Mouse (Mus musculus) frontal cortex, postnatal 25 days (tissue): ENCODE data around the gene Kcna6.

Source experiments
- DNase-seq, 2 experiments: peaks; one replicate each; pipeline ENCODE4 v3.0.0; 2022; ENCODE audit warnings: low spot score in 2 of 2

The Kcna6 gene

DNA sequence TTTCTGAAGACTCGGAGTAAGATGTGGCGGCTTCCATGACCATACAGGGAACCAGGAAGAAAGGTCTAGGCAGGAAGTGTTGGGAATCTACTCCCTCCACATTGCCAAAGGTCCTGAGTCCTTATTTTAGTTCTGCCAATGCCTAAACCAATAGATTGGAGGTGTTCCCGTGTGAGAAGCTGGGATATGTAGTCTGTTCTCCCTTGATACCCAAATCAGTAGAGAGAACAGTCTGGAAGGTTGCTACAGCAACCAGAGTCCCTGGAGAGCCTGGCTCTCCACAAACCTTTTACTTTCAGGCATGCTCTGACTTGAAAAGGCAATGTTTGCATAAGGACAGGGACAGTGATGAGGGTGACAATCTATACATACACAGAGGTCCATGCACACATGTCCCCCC lies 4.7 kb downstream of the Kcna6 start:
- no peak for DNase-seq

DNA sequence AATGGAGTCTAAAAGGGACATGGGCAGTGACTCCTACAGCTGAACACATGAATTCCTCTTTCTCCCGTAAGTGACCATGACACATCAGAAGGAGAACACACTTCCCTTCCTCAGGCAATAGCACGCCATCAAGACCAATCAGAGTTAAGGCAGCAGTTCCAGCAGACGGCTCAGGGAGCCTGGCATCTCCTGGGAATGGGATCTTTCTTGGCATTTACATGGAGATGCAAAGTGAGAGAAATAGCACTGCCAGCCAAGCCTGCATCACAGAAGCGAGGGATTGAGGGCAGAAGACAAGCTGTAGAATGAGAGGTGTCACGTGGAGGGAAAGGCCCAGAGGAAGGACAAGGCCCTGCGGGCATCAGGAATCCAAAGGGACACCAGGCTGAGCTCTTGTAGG lies 7.8 kb downstream of the Kcna6 start:
- DNase-seq: no peak

DNA sequence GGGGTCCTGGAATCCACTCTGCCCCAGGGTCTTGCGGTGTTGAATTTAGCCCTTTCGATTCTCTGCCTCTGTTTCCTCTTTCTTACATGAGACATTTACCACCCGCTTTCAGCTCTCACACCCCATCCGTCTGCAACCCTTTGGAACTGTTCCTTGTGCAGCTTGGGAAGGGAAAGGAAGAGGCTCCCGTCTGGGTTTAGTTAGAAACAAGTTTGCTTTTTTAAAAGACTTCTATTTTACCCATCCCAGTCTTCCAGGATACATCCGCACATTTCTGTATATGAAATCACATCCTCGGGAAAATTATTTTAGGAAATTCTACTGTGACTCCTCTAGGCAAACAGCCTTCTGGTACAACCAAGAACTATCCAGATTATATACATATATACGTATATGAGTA lies 11.7 kb downstream of the Kcna6 start:
- no peak for DNase-seq

DNA sequence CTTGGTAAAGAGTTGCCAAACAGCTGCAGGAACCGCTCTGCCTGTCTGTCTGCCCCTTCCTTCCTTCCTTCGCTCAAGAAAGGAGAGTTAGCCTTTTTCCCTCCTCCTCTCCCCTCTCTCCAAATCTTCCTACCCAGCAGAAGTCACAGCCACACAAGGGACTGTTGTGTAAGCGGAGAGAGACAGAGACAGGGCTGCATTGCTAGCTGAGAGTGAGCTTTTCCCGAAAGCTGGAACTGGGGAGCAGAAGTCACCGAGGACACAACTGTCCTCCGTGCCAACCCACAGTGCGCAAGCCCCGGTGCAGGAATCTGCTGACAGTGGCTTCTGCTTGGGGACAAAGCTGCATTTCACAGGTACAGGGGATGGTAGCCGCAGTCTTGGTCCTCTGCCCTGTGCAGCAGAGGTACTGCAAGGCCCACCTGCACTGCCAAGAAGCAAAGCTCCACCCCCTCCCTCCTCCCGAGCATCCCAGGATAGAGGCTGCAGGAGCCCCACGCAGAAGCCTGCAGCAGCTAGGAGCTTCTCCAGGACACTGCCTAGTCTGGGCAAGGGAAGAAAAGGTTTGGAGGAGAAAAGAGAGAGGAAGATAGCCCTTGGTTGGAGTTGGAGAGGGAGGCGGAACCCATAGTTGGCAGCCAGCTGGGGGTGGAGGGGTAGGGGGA lies 21.9 kb downstream of the Kcna6 start:
- no peak for DNase-seq

DNA sequence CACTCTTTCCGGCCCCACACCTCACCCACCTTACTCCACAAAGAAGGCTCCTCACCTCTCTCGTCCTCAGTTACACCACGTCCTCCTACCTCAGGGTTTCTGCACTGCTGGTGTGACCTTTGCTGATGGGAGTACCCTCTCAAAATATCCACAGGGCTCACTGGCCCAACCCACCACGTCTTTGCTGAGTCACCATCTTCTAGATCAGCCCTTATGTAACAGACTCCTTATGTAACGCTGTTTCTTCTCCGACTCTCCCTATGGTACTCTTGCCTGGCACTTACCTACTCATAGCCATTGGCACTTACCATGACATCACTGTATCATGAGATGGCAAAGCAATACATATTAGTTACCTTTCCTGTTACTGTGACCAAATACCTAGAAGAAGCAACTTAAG lies 27.9 kb downstream of the Kcna6 start:
- DNase-seq: no peak

DNA sequence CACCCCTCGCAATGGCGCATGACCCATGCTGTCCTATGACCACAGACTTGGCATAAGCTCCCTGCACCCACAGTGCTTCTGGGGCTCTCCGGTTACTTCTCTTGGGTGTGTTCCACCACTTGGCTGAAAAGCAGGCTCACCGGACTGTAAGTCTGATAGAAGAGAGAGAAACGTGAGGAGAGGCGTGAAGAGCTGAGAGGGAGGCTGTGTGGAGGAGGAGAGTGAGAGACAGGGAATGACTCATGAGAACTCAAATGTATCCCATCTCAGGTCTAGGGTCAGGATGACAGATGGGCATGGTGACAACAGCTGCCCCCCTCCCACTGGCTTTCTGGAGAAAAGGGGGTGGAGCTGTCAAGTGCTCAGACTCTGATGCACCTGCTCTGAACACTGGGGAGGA lies 34.5 kb downstream of the Kcna6 start:
- peak in 1 of 2 experiments; percentile 39 for DNase-seq

DNA sequence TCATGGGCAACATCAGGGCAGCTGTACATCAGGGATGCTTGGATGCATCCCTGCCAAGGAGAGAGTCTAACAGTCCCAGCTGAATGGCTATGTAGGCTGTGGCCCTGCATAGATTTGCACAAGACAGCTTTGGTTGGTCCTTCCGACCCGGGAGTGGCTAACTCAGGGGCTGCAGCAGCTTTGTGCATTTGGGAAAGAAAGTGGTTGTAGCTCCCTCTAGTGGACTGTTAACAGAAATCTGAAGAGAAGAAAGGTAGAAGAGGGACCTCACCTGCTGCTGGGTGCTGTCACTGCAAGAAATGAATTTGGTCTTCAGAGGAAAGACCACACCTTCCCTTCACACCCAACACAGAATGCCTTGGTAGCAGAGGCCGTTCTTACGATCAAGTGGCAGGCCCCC lies 36.0 kb downstream of the Kcna6 start:
- no peak for DNase-seq

DNA sequence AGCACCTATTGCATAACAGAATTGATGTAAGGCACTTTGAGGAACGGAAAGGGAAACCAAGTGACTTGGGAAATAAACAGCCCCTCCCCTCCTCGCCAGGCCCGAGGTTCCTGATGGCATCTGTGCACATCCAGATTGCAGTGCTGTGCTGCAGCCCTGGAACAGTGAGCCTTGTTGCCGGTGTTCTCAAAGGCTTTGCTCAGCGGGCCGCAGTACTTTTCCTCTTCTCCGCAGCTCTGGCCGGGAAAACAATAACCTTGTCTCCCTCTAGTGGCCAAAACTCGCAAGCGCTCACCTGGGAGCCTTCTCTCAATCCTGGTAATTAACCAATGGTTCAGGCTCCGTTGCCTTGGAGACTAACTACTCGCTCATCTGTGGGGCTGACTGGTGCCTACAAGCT lies 38.4 kb downstream of the Kcna6 start:
- DNase-seq: peak; percentile 89 to 91

DNA sequence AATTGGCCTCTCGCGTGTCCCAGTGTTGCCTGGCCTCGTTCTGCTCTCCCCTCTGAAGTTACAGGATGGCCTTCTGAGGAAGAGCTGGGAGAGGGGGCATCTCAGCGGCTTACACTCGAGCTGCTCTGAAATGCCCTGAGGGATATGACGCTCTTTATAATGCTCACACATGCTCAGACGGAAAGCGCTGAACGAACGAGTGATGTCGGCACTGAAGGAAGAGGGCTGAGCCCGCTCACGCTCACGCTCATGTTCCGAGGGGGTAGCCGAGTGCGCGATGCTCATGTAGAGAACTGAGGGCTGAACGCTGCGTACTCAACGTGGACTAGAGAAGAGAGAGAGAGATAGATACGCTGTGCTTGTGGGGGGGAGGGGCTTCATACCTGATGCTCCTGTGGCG lies 39.3 kb downstream of the Kcna6 start:
- DNase-seq: no peak

DNA sequence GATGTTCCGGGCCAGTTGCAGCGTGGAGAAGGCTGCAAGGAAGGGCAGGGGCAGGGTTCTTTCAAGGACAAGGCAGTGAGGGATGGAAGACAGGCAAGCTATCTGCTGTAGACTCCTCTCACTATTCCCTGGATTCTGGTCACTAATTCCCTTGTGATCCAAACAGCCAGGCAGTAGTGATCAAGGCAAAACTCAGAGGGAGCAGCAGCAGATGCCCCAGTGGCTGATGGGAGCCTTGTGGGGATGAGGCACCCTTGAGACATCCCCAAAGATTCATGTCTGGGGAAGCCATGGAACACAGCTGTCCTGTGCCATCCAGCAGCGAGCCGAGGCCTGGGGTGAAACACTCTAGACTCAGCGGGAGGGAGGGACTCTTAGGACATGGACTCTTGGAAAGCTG lies 40.5 kb downstream of the Kcna6 start:
- no peak for DNase-seq

DNA sequence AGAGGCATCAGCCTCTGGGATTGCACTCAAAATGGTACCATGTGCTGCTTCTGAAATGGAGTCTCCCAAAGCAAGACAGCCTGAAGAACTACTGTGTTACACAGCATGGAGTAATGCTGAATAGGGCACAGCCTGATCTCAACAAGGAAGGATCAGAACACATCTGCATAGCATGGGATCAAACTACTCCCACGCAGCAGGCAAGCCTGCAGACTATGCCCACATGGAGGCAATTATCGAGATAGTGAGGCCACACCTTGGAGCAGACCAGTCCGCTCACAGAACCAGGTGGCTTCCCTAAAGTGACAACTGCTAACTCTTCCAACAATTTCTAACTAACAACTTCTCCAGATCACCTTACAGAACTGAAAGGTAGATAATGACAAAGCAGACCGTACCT lies 53.4 kb downstream of the Kcna6 start:
- DNase-seq: no peak

DNA sequence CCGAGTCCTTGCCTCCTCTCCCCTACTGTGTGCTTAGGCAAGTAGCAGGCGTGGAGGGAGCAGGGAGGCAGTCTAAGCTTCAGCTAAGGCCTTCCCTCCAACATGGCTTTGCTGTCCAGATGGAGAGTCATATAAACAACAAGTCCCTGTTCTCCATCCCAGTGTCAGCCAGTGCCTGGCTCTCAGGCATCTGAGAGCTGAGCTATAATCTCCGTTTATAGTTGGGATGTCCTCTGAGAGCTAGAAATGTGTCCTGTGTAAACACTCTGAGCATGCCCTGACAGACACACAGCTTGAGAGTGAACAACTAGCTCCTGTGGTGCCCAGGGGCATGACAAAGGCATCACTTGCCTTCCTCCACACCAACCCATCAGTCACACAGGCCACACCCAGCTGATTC lies 55.3 kb downstream of the Kcna6 start:
- DNase-seq: no peak

DNA sequence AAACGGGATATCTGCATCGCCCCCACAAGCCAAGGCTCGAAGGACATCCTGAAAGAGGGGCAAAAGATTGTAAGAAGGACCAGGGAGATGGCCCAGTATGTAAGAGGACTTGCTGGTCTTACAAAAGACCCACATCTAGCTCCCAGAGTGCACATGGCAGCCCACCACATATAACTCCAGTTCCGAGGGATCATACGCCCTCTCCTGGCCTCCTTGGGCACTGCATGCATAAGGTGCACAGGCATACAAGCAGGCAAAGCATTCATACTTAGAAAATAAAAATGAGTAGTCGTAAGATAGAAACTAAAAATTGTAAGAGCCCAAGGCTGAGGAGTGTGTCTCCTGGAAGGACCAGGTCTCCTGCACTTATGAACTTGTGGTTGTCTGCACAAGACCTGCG lies 61.5 kb downstream of the Kcna6 start:
- no peak for DNase-seq

DNA sequence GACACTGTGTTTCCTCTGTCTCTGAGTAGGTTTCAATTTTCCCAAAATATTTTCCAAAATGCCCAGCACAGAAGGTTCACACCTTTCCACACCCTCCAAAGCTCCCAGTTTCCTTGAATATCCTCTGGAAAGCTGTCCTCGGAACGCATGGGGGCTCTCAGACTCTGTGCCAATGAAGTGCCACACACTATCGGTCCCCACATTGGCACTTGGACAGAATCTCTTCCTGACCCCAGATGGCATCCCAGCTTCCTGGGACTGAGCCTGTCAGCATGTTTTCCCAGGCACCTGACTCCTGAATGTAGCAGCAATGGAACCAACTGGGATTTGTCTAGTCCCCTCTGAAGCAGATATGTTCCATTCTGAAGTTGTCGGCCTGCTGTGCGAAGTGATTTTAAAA lies 73.5 kb downstream of the Kcna6 start:
- no peak for DNase-seq

DNA sequence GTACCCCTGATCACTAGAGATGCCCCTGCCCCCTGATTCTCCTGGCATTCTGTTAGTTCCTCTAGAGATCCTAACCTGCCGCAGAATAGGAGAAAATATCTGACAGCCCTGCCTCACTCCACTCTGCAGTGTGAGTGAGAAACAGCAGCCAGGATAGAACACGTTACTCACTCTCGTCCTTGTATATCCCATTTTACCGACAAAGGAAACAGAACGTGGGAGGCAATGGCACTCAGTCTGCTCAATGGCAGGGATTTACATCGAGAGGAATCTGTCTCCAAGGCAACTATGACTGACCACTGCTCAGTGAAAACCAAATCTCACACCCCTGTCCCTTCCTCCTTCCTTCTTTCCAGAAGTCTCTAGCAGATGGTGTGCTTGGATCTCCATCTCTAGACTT lies 74.4 kb downstream of the Kcna6 start:
- no peak for DNase-seq

DNA sequence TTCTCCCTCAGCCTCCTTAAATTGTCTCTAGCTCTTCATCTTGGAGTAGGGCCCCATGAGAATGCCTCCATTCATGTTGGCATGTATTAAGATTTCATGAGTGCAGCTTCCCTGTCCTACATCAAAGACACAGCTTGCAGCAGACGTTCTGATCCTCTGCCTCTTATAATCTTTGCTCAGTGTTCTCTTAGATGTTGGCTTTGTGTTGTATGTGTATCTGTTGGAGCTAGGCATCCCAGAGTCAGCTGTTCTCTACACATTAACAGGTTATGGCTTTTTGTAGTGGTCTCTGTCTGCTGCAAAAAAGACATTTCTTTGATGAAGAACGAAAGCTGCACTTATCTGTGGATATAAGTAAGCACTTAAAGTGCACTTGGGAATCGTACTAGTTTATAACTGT lies 75.9 kb downstream of the Kcna6 start:
- DNase-seq: no peak
